Mouse (Mus musculus) testis, adult 2 months (tissue): Measurements from ENCODE around the gene Rps9.

Experiments
- CTCF ChIP-seq: fragments of 200-500 bp; IDR thresholded peaks from 2 replicates; pipeline ENCODE4 v1.5.1; 2012; ENCODE audit warnings: low read depth, mild to moderate bottlenecking, inconsistent platforms, low read length, moderate library complexity; ENCODE audit not compliant: control insufficient read depth, insufficient read depth, insufficient replicate concordance
- POLR2A ChIP-seq: fragments of 200-500 bp; IDR thresholded peaks from 2 replicates; pipeline ENCODE4 v1.6.1; 2012; ENCODE audit warnings: low read depth, mild to moderate bottlenecking, inconsistent platforms, low read length, moderate library complexity; ENCODE audit not compliant: control insufficient read depth

DNA sequence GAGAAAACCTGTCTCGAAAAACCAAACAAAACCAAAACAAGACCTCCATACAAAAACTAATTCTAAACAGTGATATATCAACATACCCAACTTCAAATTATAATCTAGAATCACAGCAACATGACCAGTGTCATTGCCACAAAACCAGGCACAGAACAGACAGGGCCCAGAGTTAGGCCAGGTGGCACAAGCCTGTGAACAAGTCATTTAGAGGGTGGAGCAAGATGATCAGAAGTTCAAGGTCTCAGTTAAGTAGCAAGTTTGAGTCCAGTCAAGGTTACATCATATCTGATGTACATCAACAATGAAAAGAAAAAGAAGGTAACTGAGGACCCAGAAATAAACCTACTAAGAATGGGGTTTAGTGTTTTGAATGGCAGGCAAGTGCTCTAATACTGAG lies 5.2 kb downstream of the Rps9 start:
- TF ChIP-seq CTCF = no peak
- TF ChIP-seq POLR2A = no peak
